Mouse (Mus musculus) testis, adult 2 months (tissue): ENCODE results near the gene Ceacam15.

Source experiments
- CTCF ChIP-seq: fragments of 200-500 bp; IDR thresholded peaks from 2 replicates; pipeline ENCODE4 v1.5.1; 2012; ENCODE audit warnings: low read depth, mild to moderate bottlenecking, inconsistent platforms, low read length, moderate library complexity; ENCODE audit not compliant: control insufficient read depth, insufficient read depth, insufficient replicate concordance
- POLR2A ChIP-seq: fragments of 200-500 bp; IDR thresholded peaks from 2 replicates; pipeline ENCODE4 v1.6.1; 2012; ENCODE audit warnings: low read depth, mild to moderate bottlenecking, inconsistent platforms, low read length, moderate library complexity; ENCODE audit not compliant: control insufficient read depth

DNA sequence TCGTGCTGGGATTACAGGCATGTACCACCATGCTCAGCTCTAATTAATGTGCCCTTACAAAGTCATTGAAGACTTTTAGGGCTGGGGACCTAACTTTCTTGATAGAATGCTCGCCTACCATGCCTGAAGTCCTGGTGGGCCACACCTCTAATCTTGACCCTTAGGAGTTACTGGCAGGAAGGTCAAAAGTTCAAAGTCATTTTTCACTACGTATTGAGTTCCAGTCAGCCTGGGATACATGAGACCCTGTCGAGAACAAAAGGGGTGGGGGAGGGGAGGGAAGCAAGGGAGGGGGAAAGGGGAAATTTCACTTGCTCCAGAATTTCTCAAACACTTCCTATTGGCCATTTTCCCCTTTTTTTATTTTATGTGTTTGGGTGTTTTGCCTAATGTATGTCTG, 52.4 kb downstream of the Ceacam15 start:
- TF ChIP-seq POLR2A: no peak
- no peak for TF ChIP-seq CTCF
